Comparison of ENCODE assay signal across 9 mouse cellular contexts in the genomic region with DNA sequence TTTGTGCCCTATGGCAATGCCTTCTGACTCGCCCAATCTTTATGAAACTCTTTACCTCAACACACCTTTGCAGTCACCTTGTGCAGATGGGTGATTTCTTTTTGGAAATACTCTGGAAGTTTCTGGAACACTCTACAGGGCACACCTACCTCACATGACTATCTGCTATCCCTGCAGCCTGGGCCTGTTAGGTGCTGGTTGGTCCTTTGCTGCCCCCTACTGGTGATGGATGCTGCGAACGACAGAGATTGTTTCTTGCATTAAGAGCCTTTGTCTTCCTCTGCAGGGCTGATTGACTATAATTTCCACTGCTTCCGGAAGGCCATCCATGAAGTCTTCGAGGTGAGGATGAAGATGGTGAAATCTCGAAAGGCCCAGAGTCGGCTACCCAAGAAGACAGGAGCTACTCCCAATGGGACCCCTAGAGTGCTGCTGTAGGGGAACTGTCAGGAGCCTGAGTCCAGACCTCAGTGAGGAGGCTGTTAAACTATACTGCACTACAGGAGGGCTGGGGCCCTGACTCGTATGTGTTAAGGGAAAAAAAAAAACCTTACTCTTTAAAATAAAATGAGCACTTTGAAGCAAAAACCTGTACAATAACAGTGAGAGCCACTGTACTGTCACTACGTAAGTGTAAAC. TPM values are rescaled to one million over a fixed set of nuclear protein-coding genes. Genes with fewer than 3 reads are reported as not detected.
A peak's percentile ranks its signal among the peaks of the same experiment; 100 is the strongest.
DNase-seq lines count a peak whose midpoint lies in the region; ATAC-seq and TF ChIP-seq lines count a peak whose summit lies in the region.
"Had no signal": no experiment of that assay in that cellular context is flagged by ENCODE, and none has a peak within 500 bp of the region (broad histone marks: within the 10 kb centered on the region; RNA-seq: fewer than 3 reads in every experiment).

No protein-coding gene starts in this region.

- 62% methylated on average over 9 of the region's 9 CpGs for WGBS in forebrain, embryonic 10.5 days
- WGBS in heart, postnatal 0 days = 42% methylated on average over 9 of the region's 9 CpGs
- WGBS in liver, embryonic 13.5 days (ENCODE audit: insufficient replicate concordance) = 25% methylated on average over 9 of the region's 9 CpGs
- 53% methylated on average over 9 of the region's 9 CpGs for WGBS in neural tube, embryonic 12.5 days
- 47% methylated on average over 9 of the region's 9 CpGs for WGBS in stomach, postnatal 0 days

- H3K4me3 ChIP-seq in forebrain, embryonic 10.5 days = no peak overlapping the region
- H3K4me3 ChIP-seq in heart, postnatal 0 days (ENCODE audit: low read depth, low read length) = no peak overlapping the region
- H3K4me3 ChIP-seq in liver, embryonic 13.5 days (replicated peaks) = no peak overlapping the region
- no peak overlapping the region for H3K4me3 ChIP-seq in neural tube, embryonic 12.5 days
- no peak overlapping the region for H3K4me3 ChIP-seq in stomach, postnatal 0 days (ENCODE audit: low read depth, low read length)
- H3K4me3 ChIP-seq: embryonic facial prominence, embryonic 13.5 days had no signal

- no peaks in the 10 kb centered on the region for H3K4me1 ChIP-seq in forebrain, embryonic 10.5 days
- H3K4me1 ChIP-seq in heart, postnatal 0 days (ENCODE audit: control insufficient read depth, insufficient read depth) = no peaks in the 10 kb centered on the region
- no peaks in the 10 kb centered on the region for H3K4me1 ChIP-seq in liver, embryonic 13.5 days (replicated peaks)
- no peaks in the 10 kb centered on the region for H3K4me1 ChIP-seq in neural tube, embryonic 12.5 days
- no peaks in the 10 kb centered on the region for H3K4me1 ChIP-seq in stomach, postnatal 0 days (replicated peaks; ENCODE audit: control insufficient read depth, insufficient read depth)
- H3K4me1 ChIP-seq: embryonic facial prominence, embryonic 13.5 days had no signal

- no peaks in the 10 kb centered on the region for H3K27me3 ChIP-seq in forebrain, embryonic 10.5 days (ENCODE audit: poor library complexity, severe bottlenecking)
- H3K27me3 ChIP-seq in heart, postnatal 0 days (ENCODE audit: control insufficient read depth, insufficient read depth, low read length) = no peaks in the 10 kb centered on the region
- peaks cover 9% of the 10 kb centered on the region for H3K27me3 ChIP-seq in liver, embryonic 13.5 days
- no peaks in the 10 kb centered on the region for H3K27me3 ChIP-seq in neural tube, embryonic 12.5 days (replicated peaks)
- H3K27me3 ChIP-seq in stomach, postnatal 0 days (ENCODE audit: control insufficient read depth, insufficient read depth, low read length) = no peaks in the 10 kb centered on the region
- H3K27me3 ChIP-seq: embryonic facial prominence, embryonic 13.5 days had no signal

- no peak for TF ChIP-seq EP300 in heart, postnatal 0 days (IDR thresholded peaks at IDR 0.05; ENCODE audit: low read depth)
- no peak for TF ChIP-seq EP300 in stomach, postnatal 0 days (optimal IDR thresholded peaks at IDR 0.05)

- no peak overlapping the region for H3K4me2 ChIP-seq in heart, postnatal 0 days (ENCODE audit: low read depth, low read length)
- H3K4me2 ChIP-seq in liver, embryonic 13.5 days = no peak overlapping the region
- H3K4me2 ChIP-seq in neural tube, embryonic 12.5 days (replicated peaks) = no peak overlapping the region
- no peak overlapping the region for H3K4me2 ChIP-seq in stomach, postnatal 0 days (replicated peaks; ENCODE audit: low read depth)
- H3K4me2 ChIP-seq: embryonic facial prominence, embryonic 13.5 days had no signal

- peaks cover 51% of the 10 kb centered on the region for H3K36me3 ChIP-seq in forebrain, embryonic 10.5 days (replicated peaks)
- H3K36me3 ChIP-seq in heart, postnatal 0 days (replicated peaks; ENCODE audit: control insufficient read depth, insufficient read depth, low read length) = peaks cover 20% of the 10 kb centered on the region
- no peaks in the 10 kb centered on the region for H3K36me3 ChIP-seq in liver, embryonic 13.5 days
- peaks cover 19% of the 10 kb centered on the region for H3K36me3 ChIP-seq in neural tube, embryonic 12.5 days
- H3K36me3 ChIP-seq in stomach, postnatal 0 days (ENCODE audit: control insufficient read depth, insufficient read depth, low read length) = no peaks in the 10 kb centered on the region
- H3K36me3 ChIP-seq: embryonic facial prominence, embryonic 13.5 days had no signal

- peak; percentile 93 for DNase-seq in CD4-positive, CD25-positive, alpha-beta regulatory T cell, adult 2 months (ENCODE audit: low read depth, low spot score)
- DNase-seq in brain, embryonic 18.5 days (ENCODE audit: low read depth, low spot score) = peak; percentile 66
- DNase-seq in forebrain, embryonic 10.5 days (ENCODE audit: extremely low spot score, low spot score) = peak; percentile 85
- DNase-seq in heart, postnatal 0 days (ENCODE audit: low spot score) = peak; percentile 68
- peak; percentile 88 to 96 for DNase-seq in kidney, postnatal 25 days
- DNase-seq in liver, embryonic 13.5 days = peak; percentile 72
- DNase-seq in stomach, postnatal 0 days (ENCODE audit: low spot score) = peak; percentile 85

- H3K9me3 ChIP-seq in forebrain, embryonic 10.5 days = peaks cover 9% of the 10 kb centered on the region; the same call in 1 of the 2 replicates
- H3K9me3 ChIP-seq in heart, postnatal 0 days (replicated peaks; ENCODE audit: control insufficient read depth, low read length) = 0 out of 2 replicates have a peak, but pooled peaks cover 4% of the 10 kb centered on the region
- no peaks in the 10 kb centered on the region for H3K9me3 ChIP-seq in liver, embryonic 13.5 days (replicated peaks)
- no peaks in the 10 kb centered on the region for H3K9me3 ChIP-seq in neural tube, embryonic 12.5 days
- no peaks in the 10 kb centered on the region for H3K9me3 ChIP-seq in stomach, postnatal 0 days (ENCODE audit: control insufficient read depth, low read length)
- H3K9me3 ChIP-seq: embryonic facial prominence, embryonic 13.5 days had no signal

- peak; percentile 68 for ATAC-seq in heart, postnatal 0 days (ENCODE audit: insufficient read depth, low read depth)
- ATAC-seq in liver, embryonic 13.5 days (ENCODE audit: low read depth) = peak; percentile 73; the same call in 1 of the 2 replicates
- peak; percentile 89 for ATAC-seq in neural tube, embryonic 12.5 days (ENCODE audit: low FRiP score, low read depth)
- ATAC-seq in stomach, postnatal 0 days (ENCODE audit: low FRiP score, low TSS enrichment) = peak; percentile 76; the same call in 1 of the 2 replicates

- H3K27ac ChIP-seq in forebrain, embryonic 10.5 days = no peak overlapping the region
- H3K27ac ChIP-seq in heart, postnatal 0 days (ENCODE audit: low read depth) = no peak overlapping the region
- no peak overlapping the region for H3K27ac ChIP-seq in liver, embryonic 13.5 days
- no peak overlapping the region; the same call in 1 of the 2 replicates for H3K27ac ChIP-seq in neural tube, embryonic 12.5 days
- H3K27ac ChIP-seq in stomach, postnatal 0 days (replicated peaks) = no peak overlapping the region
- H3K27ac ChIP-seq: embryonic facial prominence, embryonic 13.5 days had no signal

- peak; percentile 99 for TF ChIP-seq CTCF in heart, postnatal 0 days (IDR thresholded peaks at IDR 0.05; ENCODE audit: low read depth)
- peak; percentile 99 for TF ChIP-seq CTCF in stomach, postnatal 0 days (IDR thresholded peaks at IDR 0.05; ENCODE audit: low read depth)

- no peak overlapping the region for H3K9ac ChIP-seq in heart, postnatal 0 days (replicated peaks; ENCODE audit: low read depth, low read length)
- H3K9ac ChIP-seq in liver, embryonic 13.5 days = no peak overlapping the region
- H3K9ac ChIP-seq in neural tube, embryonic 12.5 days = no peak overlapping the region
- no peak overlapping the region for H3K9ac ChIP-seq in stomach, postnatal 0 days (ENCODE audit: low read length)
- H3K9ac ChIP-seq: embryonic facial prominence, embryonic 13.5 days had no signal

RNA-seq across cellular contexts. Expression of a gene that starts 12.7 kb away (rescaled TPM):
- 46.1 and 46.8 TPM in 2 replicates for polyA plus RNA-seq in forebrain, embryonic 10.5 days (2016; fragmentation: Nextera tagmentation; extraction: Ambion mirVana)
- total RNA-seq in heart, postnatal 0 days (2014; rRNA removed; ENCODE audit: low replicate concordance) = 31.2 and 33.4 TPM in 2 replicates
- polyA plus RNA-seq in heart, postnatal 0 days (2015; fragmentation: Nextera tagmentation; extraction: Ambion mirVana) = 29.9 and 30.9 TPM in 2 replicates
- polyA plus RNA-seq in liver, embryonic 13.5 days (2015; fragmentation: Nextera tagmentation; extraction: Ambion mirVana) = 32.7 and 43.2 TPM in 2 replicates
- polyA plus RNA-seq in neural tube, embryonic 12.5 days (2016; fragmentation: Nextera tagmentation; extraction: Ambion mirVana) = 55.9 and 60.8 TPM in 2 replicates
- polyA plus RNA-seq in stomach, postnatal 0 days (2015; fragmentation: Nextera tagmentation; extraction: Ambion mirVana) = 35.1 TPM in 2 replicates

RNA-seq across cellular contexts. Expression of a gene that starts 35.6 kb away (rescaled TPM):
- polyA plus RNA-seq in forebrain, embryonic 10.5 days (2016; fragmentation: Nextera tagmentation; extraction: Ambion mirVana) = 25.6 and 26.9 TPM in 2 replicates
- total RNA-seq in heart, postnatal 0 days (2014; rRNA removed; ENCODE audit: low replicate concordance) = 61.3 and 75.3 TPM in 2 replicates
- 35.4 and 41.1 TPM in 2 replicates for polyA plus RNA-seq in heart, postnatal 0 days (2015; fragmentation: Nextera tagmentation; extraction: Ambion mirVana)
- polyA plus RNA-seq in liver, embryonic 13.5 days (2015; fragmentation: Nextera tagmentation; extraction: Ambion mirVana) = 3.6 and 5.6 TPM in 2 replicates
- 41.0 and 42.8 TPM in 2 replicates for polyA plus RNA-seq in neural tube, embryonic 12.5 days (2016; fragmentation: Nextera tagmentation; extraction: Ambion mirVana)
- 1.7 and 2.8 TPM in 2 replicates for polyA plus RNA-seq in stomach, postnatal 0 days (2015; fragmentation: Nextera tagmentation; extraction: Ambion mirVana)

RNA-seq across cellular contexts. Expression of a gene that starts 44.3 kb away (rescaled TPM):
- polyA plus RNA-seq in forebrain, embryonic 10.5 days (2016; fragmentation: Nextera tagmentation; extraction: Ambion mirVana) = 0.16 and 0.61 TPM in 2 replicates
- not detected in 2 replicates for total RNA-seq in heart, postnatal 0 days (2014; rRNA removed; ENCODE audit: low replicate concordance)
- polyA plus RNA-seq in heart, postnatal 0 days (2015; fragmentation: Nextera tagmentation; extraction: Ambion mirVana) = 0.26 TPM in 1 of 2 replicates, not detected in the other
- polyA plus RNA-seq in liver, embryonic 13.5 days (2015; fragmentation: Nextera tagmentation; extraction: Ambion mirVana) = not detected in 2 replicates
- polyA plus RNA-seq in neural tube, embryonic 12.5 days (2016; fragmentation: Nextera tagmentation; extraction: Ambion mirVana) = 0.37 and 0.87 TPM in 2 replicates
- 0.05 and 0.12 TPM in 2 replicates for polyA plus RNA-seq in stomach, postnatal 0 days (2015; fragmentation: Nextera tagmentation; extraction: Ambion mirVana)
